Mouse (Mus musculus) heart, embryonic 11.5 days (tissue): ENCODE results near the gene Crlf2. TPM values are rescaled to one million over a fixed set of nuclear protein-coding genes. Genes with fewer than 3 reads are reported as not detected.

Experiments
- ATAC-seq: fragments of 200-750 bp; cut with Nextera tagmentation; replicated peaks from 2 replicates; pipeline ENCODE4 v1.8.0; 2017; ENCODE audit warnings: moderate library complexity; ENCODE audit not compliant: insufficient number of reproducible peaks, low FRiP score, low TSS enrichment
- H3K27ac ChIP-seq: fragments of 300-500 bp; sonication (generic); 2 replicates; pipeline ENCODE4 v1.5.1; 2014; ENCODE audit warnings: mild to moderate bottlenecking, low read depth, low read length
- H3K27me3 ChIP-seq: fragments of 300-500 bp; sonication (generic); 2 replicates; pipeline ENCODE4 v1.6.1; 2014; ENCODE audit warnings: mild to moderate bottlenecking, low read length, mixed read lengths; ENCODE audit not compliant: control insufficient read depth, insufficient read depth
- H3K36me3 ChIP-seq: fragments of 300-500 bp; sonication (generic); 2 replicates; pipeline ENCODE4 v1.6.1; 2014; ENCODE audit warnings: mild to moderate bottlenecking, low read length, moderate library complexity, mixed read lengths; ENCODE audit not compliant: control insufficient read depth, insufficient read depth
- H3K4me1 ChIP-seq: fragments of 300-500 bp; sonication (generic); 2 replicates; pipeline ENCODE4 v1.6.1; 2014; ENCODE audit warnings: low read length; ENCODE audit not compliant: control insufficient read depth, insufficient read depth
- H3K4me2 ChIP-seq: fragments of 300-500 bp; sonication (generic); 2 replicates; pipeline ENCODE4 v1.6.1; 2014; ENCODE audit warnings: mild to moderate bottlenecking, moderate library complexity
- H3K4me3 ChIP-seq: fragments of 300-500 bp; sonication (generic); 2 replicates; pipeline ENCODE4 v1.5.1; 2014; ENCODE audit warnings: low read depth, low read length
- H3K9ac ChIP-seq: fragments of 300-500 bp; sonication (generic); 2 replicates; pipeline ENCODE4 v1.6.1; 2014; ENCODE audit warnings: mild to moderate bottlenecking, low read depth, low read length, moderate library complexity
- H3K9me3 ChIP-seq: fragments of 300-500 bp; sonication (generic); replicated peaks from 2 replicates; pipeline ENCODE4 v1.6.1; 2016; ENCODE audit warnings: low read length; ENCODE audit not compliant: control insufficient read depth
- WGBS: fragments of 180-500 bp; shearing (Covaris S2); extraction: QIAGEN DNeasy Blood & Tissue Kit; methylation state at CpG from one replicate; pipeline ENCODE4 v1.1.7; 2014; ENCODE audit not compliant: insufficient replicate concordance; 5-methylcytosine and 5-hydroxymethylcytosine counted together
- polyA plus RNA-seq: library from polyadenylated mRNA; unstranded; fragments of >200 nt; fragmentation: Nextera tagmentation; extraction: Ambion mirVana; gene quantifications from 2 replicates; pipeline ENCODE4 v1.2.1, GENCODE M21; 2014

Gene Crlf2
- polyA plus RNA-seq = 5.4 and 5.8 TPM in 2 replicates

GRCm38 (mm10) chr5:109558404-109559160, at the start of gene Crlf2:
Crlf2 (minus strand) TSS chr5:109558993.
- Histone ChIP-seq H3K27me3 (no peaks in the 10 kb centered on the region), H3K9me3 (peaks cover 21% of the 10 kb centered on the region), H3K4me3 (peak within 1 kb of the TSS; percentile 66), H3K27ac (peak within 1 kb of the TSS; percentile 89), H3K4me2 (peak within 1 kb of the TSS; percentile 68), H3K4me1 (no peaks in the 10 kb centered on the region), H3K9ac (peak within 1 kb of the TSS; percentile 78), H3K36me3 (peaks cover 13% of the 10 kb centered on the region)
- peak; percentile 76 for ATAC-seq
- under 1% methylated on average over 53 of the region's 73 CpGs for WGBS

GRCm38 (mm10) chr5:109602585-109602984, 43.8 kb upstream of the Crlf2 start:
- H3K36me3 ChIP-seq = no peaks in the 10 kb centered on the region
- 48% methylated on average over 1 of the region's 1 CpGs for WGBS
- H3K4me2 ChIP-seq = no peak overlapping the region
- no peak overlapping the region for H3K9ac ChIP-seq
- H3K4me1 ChIP-seq = no peaks in the 10 kb centered on the region
- no peaks in the 10 kb centered on the region for H3K27me3 ChIP-seq
- H3K27ac ChIP-seq = no peak overlapping the region
- ATAC-seq = 0 out of 2 replicates have a peak, but pooled peaks have one; percentile 7
- no peak overlapping the region for H3K4me3 ChIP-seq
- H3K9me3 ChIP-seq = no peaks in the 10 kb centered on the region; the same call in 1 of the 2 replicates

GRCm38 (mm10) chr5:109601080-109601479, 42.3 kb upstream of the Crlf2 start:
- ATAC-seq = 0 out of 2 replicates have a peak, but pooled peaks have one; percentile 20
- Histone ChIP-seq H3K9ac (no peak overlapping the region), H3K4me2 (no peak overlapping the region), H3K27ac (no peak overlapping the region), H3K4me3 (no peak overlapping the region), H3K27me3 (no peaks in the 10 kb centered on the region), H3K9me3 (0 out of 2 replicates have a peak, but pooled peaks cover 2% of the 10 kb centered on the region), H3K36me3 (no peaks in the 10 kb centered on the region), H3K4me1 (no peaks in the 10 kb centered on the region)
- WGBS = 21% methylated on average over 3 of the region's 3 CpGs

GRCm38 (mm10) chr5:109598876-109599275, 40.1 kb upstream of the Crlf2 start:
- H3K27ac ChIP-seq = no peak overlapping the region
- H3K4me3 ChIP-seq = no peak overlapping the region
- ATAC-seq = no peak
- H3K9me3 ChIP-seq = 0 out of 2 replicates have a peak, but pooled peaks cover 5% of the 10 kb centered on the region
- no peaks in the 10 kb centered on the region for H3K36me3 ChIP-seq
- H3K4me1 ChIP-seq = no peaks in the 10 kb centered on the region
- no peaks in the 10 kb centered on the region for H3K27me3 ChIP-seq
- no peak overlapping the region for H3K4me2 ChIP-seq
- H3K9ac ChIP-seq = no peak overlapping the region

- Histone ChIP-seq H3K4me2 (no peak overlapping the region), H3K4me3 (no peak overlapping the region), H3K9me3 (0 out of 2 replicates have a peak, but pooled peaks cover 5% of the 10 kb centered on the region), H3K36me3 (no peaks in the 10 kb centered on the region), H3K27me3 (no peaks in the 10 kb centered on the region), H3K9ac (no peak overlapping the region), H3K27ac (no peak overlapping the region), H3K4me1 (no peaks in the 10 kb centered on the region)
- ATAC-seq = no peak
- 28% methylated on average over 5 of the region's 5 CpGs for WGBS
Observed at GRCm38 (mm10) chr5:109596647-109597046, 37.9 kb upstream of the Crlf2 start.

GRCm38 (mm10) chr5:109562829-109563228, 4.0 kb upstream of the Crlf2 start:
- H3K27ac ChIP-seq = no peak overlapping the region
- H3K4me2 ChIP-seq = no peak overlapping the region
- WGBS = 48% methylated on average over 2 of the region's 2 CpGs

GRCm38 (mm10) chr5:109559191-109559590, 398 bp upstream of the Crlf2 start:
- no peak for ATAC-seq
- H3K36me3 ChIP-seq = peaks cover 12% of the 10 kb centered on the region
- 26% methylated on average over 6 of the region's 6 CpGs for WGBS

More at GRCm38 (mm10) chr5:109562829-109563228, 4.0 kb upstream of the Crlf2 start:
- H3K27me3 ChIP-seq = no peaks in the 10 kb centered on the region
- ATAC-seq = no peak
- no peak overlapping the region for H3K4me3 ChIP-seq
- no peak overlapping the region for H3K9ac ChIP-seq
- no peaks in the 10 kb centered on the region for H3K4me1 ChIP-seq
- H3K36me3 ChIP-seq = no peaks in the 10 kb centered on the region
- no peaks in the 10 kb centered on the region for H3K9me3 ChIP-seq

GRCm38 (mm10) chr5:109558123-109558403, 730 bp downstream of the Crlf2 start:
- Histone ChIP-seq H3K27me3 (no peaks in the 10 kb centered on the region), H3K4me3 (peak overlapping the region; percentile 66), H3K9me3 (peaks cover 25% of the 10 kb centered on the region), H3K36me3 (peaks cover 13% of the 10 kb centered on the region), H3K4me2 (peak overlapping the region; percentile 68), H3K27ac (peak overlapping the region; percentile 89), H3K9ac (peak overlapping the region; percentile 60), H3K4me1 (no peaks in the 10 kb centered on the region)
- no peak for ATAC-seq
- WGBS = 1% methylated on average over 9 of the region's 9 CpGs

More at GRCm38 (mm10) chr5:109559191-109559590, 398 bp upstream of the Crlf2 start:
- no peak overlapping the region for H3K27ac ChIP-seq
- H3K9me3 ChIP-seq = peaks cover 19% of the 10 kb centered on the region
- H3K27me3 ChIP-seq = no peaks in the 10 kb centered on the region
- no peaks in the 10 kb centered on the region for H3K4me1 ChIP-seq
- H3K4me3 ChIP-seq = peak overlapping the region; percentile 66
- no peak overlapping the region for H3K9ac ChIP-seq
- peak overlapping the region; percentile 68 for H3K4me2 ChIP-seq
